Mouse (Mus musculus): Measurements from ENCODE around the gene Ino80. TPM values are rescaled to one million over a fixed set of nuclear protein-coding genes. Genes with fewer than 3 reads are reported as not detected.

Ino80 gene
- polyA plus RNA-seq, 1 experiment from 2014 or later, result 2.5 TPM

GRCm38 (mm10) chr2:119334964-119335525 lies 142.4 kb downstream of the Ino80 start:
- H3K9me3 ChIP-seq (replicated peaks; ENCODE audit: control insufficient read depth, low read length), result no peaks in the 10 kb centered on the region
- H3K4me3 ChIP-seq (ENCODE audit: low read length), result peak overlapping the region; percentile 8; the same call in 1 of the 2 replicates
- H3K4me1 ChIP-seq (ENCODE audit: control insufficient read depth, insufficient read depth, low read length), result peaks cover 12% of the 10 kb centered on the region
- no peak for ATAC-seq (replicated peaks; ENCODE audit: extremely low read depth, insufficient read depth, low FRiP score)
- H3K36me3 ChIP-seq (ENCODE audit: control insufficient read depth, insufficient read depth), result no peaks in the 10 kb centered on the region
- H3K27me3 ChIP-seq (ENCODE audit: control insufficient read depth, insufficient read depth, low read length), result peaks cover 14% of the 10 kb centered on the region
- H3K9ac ChIP-seq (ENCODE audit: low read length), result peak overlapping the region; percentile 28; the same call in 1 of the 2 replicates
- H3K4me2 ChIP-seq (ENCODE audit: low read depth, low read length), result peak overlapping the region; percentile 39
- WGBS, result 77% methylated on average over 7 of the region's 7 CpGs
- H3K27ac ChIP-seq (ENCODE audit: low read length), result peak overlapping the region; percentile 28; the same call in 1 of the 2 replicates

- Histone ChIP-seq H3K9me3 (replicated peaks; ENCODE audit: control insufficient read depth, low read length) (no peaks in the 10 kb centered on the region), H3K27me3 (ENCODE audit: control insufficient read depth, insufficient read depth, low read length) (peaks cover 17% of the 10 kb centered on the region), H3K4me3 (ENCODE audit: low read length) (peak overlapping the region; percentile 33), H3K36me3 (ENCODE audit: control insufficient read depth, insufficient read depth) (no peaks in the 10 kb centered on the region), H3K4me2 (ENCODE audit: low read depth, low read length) (peak overlapping the region; percentile 39), H3K9ac (ENCODE audit: low read length) (no peak overlapping the region), H3K27ac (ENCODE audit: low read length) (0 out of 2 replicates have a peak overlapping the region, but pooled peaks have one; percentile 43), H3K4me1 (ENCODE audit: control insufficient read depth, insufficient read depth, low read length) (peaks cover 12% of the 10 kb centered on the region)
- no peak for ATAC-seq (replicated peaks; ENCODE audit: extremely low read depth, insufficient read depth, low FRiP score)
- WGBS, result 55% methylated on average over 1 of the region's 1 CpGs
These were observed 143.4 kb downstream of the Ino80 start for GRCm38 (mm10) chr2:119334135-119334534.

GRCm38 (mm10) chr2:119332177-119332661 lies 145.3 kb downstream of the Ino80 start:
- Histone ChIP-seq H3K36me3 (ENCODE audit: control insufficient read depth, insufficient read depth) (no peaks in the 10 kb centered on the region), H3K9me3 (replicated peaks; ENCODE audit: control insufficient read depth, low read length) (no peaks in the 10 kb centered on the region), H3K27me3 (ENCODE audit: control insufficient read depth, insufficient read depth, low read length) (peaks cover 34% of the 10 kb centered on the region), H3K4me3 (ENCODE audit: low read length) (peak overlapping the region; percentile 24), H3K4me1 (ENCODE audit: control insufficient read depth, insufficient read depth, low read length) (peaks cover 4% of the 10 kb centered on the region), H3K9ac (ENCODE audit: low read length) (0 out of 2 replicates have a peak overlapping the region, but pooled peaks have one; percentile 22), H3K27ac (ENCODE audit: low read length) (no peak overlapping the region), H3K4me2 (ENCODE audit: low read depth, low read length) (peak overlapping the region; percentile 43)
- no peak for ATAC-seq (replicated peaks; ENCODE audit: extremely low read depth, insufficient read depth, low FRiP score)
- 66% methylated on average over 24 of the region's 24 CpGs for WGBS

- Histone ChIP-seq H3K9ac (ENCODE audit: low read length) (no peak overlapping the region), H3K36me3 (ENCODE audit: control insufficient read depth, insufficient read depth) (no peaks in the 10 kb centered on the region), H3K4me1 (ENCODE audit: control insufficient read depth, insufficient read depth, low read length) (no peaks in the 10 kb centered on the region; the same call in 1 of the 2 replicates), H3K4me3 (ENCODE audit: low read length) (peak overlapping the region; percentile 24; the same call in 1 of the 2 replicates), H3K27me3 (ENCODE audit: control insufficient read depth, insufficient read depth, low read length) (peaks cover 42% of the 10 kb centered on the region), H3K9me3 (replicated peaks; ENCODE audit: control insufficient read depth, low read length) (no peaks in the 10 kb centered on the region), H3K4me2 (ENCODE audit: low read depth, low read length) (peak overlapping the region; percentile 43), H3K27ac (ENCODE audit: low read length) (no peak overlapping the region)
- ATAC-seq (replicated peaks; ENCODE audit: extremely low read depth, insufficient read depth, low FRiP score), result no peak
- 86% methylated on average over 8 of the region's 8 CpGs for WGBS
These were observed 146.7 kb downstream of the Ino80 start for GRCm38 (mm10) chr2:119330795-119331194.

GRCm38 (mm10) chr2:119329123-119329817 lies 148.2 kb downstream of the Ino80 start:
- no peaks in the 10 kb centered on the region for H3K36me3 ChIP-seq (ENCODE audit: control insufficient read depth, insufficient read depth)
- H3K9ac ChIP-seq (ENCODE audit: low read length), result no peak overlapping the region
- peak overlapping the region; percentile 65 for H3K4me3 ChIP-seq (ENCODE audit: low read length)
- H3K9me3 ChIP-seq (replicated peaks; ENCODE audit: control insufficient read depth, low read length), result no peaks in the 10 kb centered on the region
- ATAC-seq (replicated peaks; ENCODE audit: extremely low read depth, insufficient read depth, low FRiP score), result no peak
- H3K27me3 ChIP-seq (ENCODE audit: control insufficient read depth, insufficient read depth, low read length), result peaks cover 51% of the 10 kb centered on the region
- peak overlapping the region; percentile 85 for H3K4me2 ChIP-seq (ENCODE audit: low read depth, low read length)
- peaks cover 11% of the 10 kb centered on the region for H3K4me1 ChIP-seq (ENCODE audit: control insufficient read depth, insufficient read depth, low read length)
- no peak overlapping the region for H3K27ac ChIP-seq (ENCODE audit: low read length)
- 50% methylated on average over 3 of the region's 3 CpGs for WGBS

GRCm38 (mm10) chr2:119328546-119328945 lies 148.9 kb downstream of the Ino80 start:
- Histone ChIP-seq H3K9me3 (replicated peaks; ENCODE audit: control insufficient read depth, low read length) (no peaks in the 10 kb centered on the region), H3K4me2 (ENCODE audit: low read depth, low read length) (peak overlapping the region; percentile 85), H3K4me3 (ENCODE audit: low read length) (peak overlapping the region; percentile 65), H3K27ac (ENCODE audit: low read length) (peak overlapping the region; percentile 13; the same call in 1 of the 2 replicates), H3K36me3 (ENCODE audit: control insufficient read depth, insufficient read depth) (no peaks in the 10 kb centered on the region), H3K9ac (ENCODE audit: low read length) (peak overlapping the region; percentile 54), H3K27me3 (ENCODE audit: control insufficient read depth, insufficient read depth, low read length) (peaks cover 58% of the 10 kb centered on the region), H3K4me1 (ENCODE audit: control insufficient read depth, insufficient read depth, low read length) (peaks cover 14% of the 10 kb centered on the region)
- WGBS, result 44% methylated on average over 5 of the region's 5 CpGs
- no peak for ATAC-seq (replicated peaks; ENCODE audit: extremely low read depth, insufficient read depth, low FRiP score)

GRCm38 (mm10) chr2:119327942-119328526 lies 149.5 kb downstream of the Ino80 start:
- H3K4me1 ChIP-seq (ENCODE audit: control insufficient read depth, insufficient read depth, low read length), result peaks cover 14% of the 10 kb centered on the region
- no peaks in the 10 kb centered on the region for H3K36me3 ChIP-seq (ENCODE audit: control insufficient read depth, insufficient read depth)
- no peak for ATAC-seq (replicated peaks; ENCODE audit: extremely low read depth, insufficient read depth, low FRiP score)
- H3K27ac ChIP-seq (ENCODE audit: low read length), result peak overlapping the region; percentile 30
- 24% methylated on average over 11 of the region's 11 CpGs for WGBS
- H3K4me2 ChIP-seq (ENCODE audit: low read depth, low read length), result peak overlapping the region; percentile 85
- H3K9me3 ChIP-seq (replicated peaks; ENCODE audit: control insufficient read depth, low read length), result no peaks in the 10 kb centered on the region
- H3K4me3 ChIP-seq (ENCODE audit: low read length), result peak overlapping the region; percentile 65
- peak overlapping the region; percentile 54 for H3K9ac ChIP-seq (ENCODE audit: low read length)
- peaks cover 63% of the 10 kb centered on the region for H3K27me3 ChIP-seq (ENCODE audit: control insufficient read depth, insufficient read depth, low read length)

- Histone ChIP-seq H3K4me1 (ENCODE audit: control insufficient read depth, insufficient read depth, low read length) (peaks cover 22% of the 10 kb centered on the region), H3K27ac (ENCODE audit: low read length) (peak overlapping the region; percentile 61), H3K9ac (ENCODE audit: low read length) (peak overlapping the region; percentile 77), H3K27me3 (ENCODE audit: control insufficient read depth, insufficient read depth, low read length) (peaks cover 70% of the 10 kb centered on the region), H3K4me3 (ENCODE audit: low read length) (peak overlapping the region; percentile 65), H3K4me2 (ENCODE audit: low read depth, low read length) (peak overlapping the region; percentile 85), H3K9me3 (replicated peaks; ENCODE audit: control insufficient read depth, low read length) (no peaks in the 10 kb centered on the region), H3K36me3 (ENCODE audit: control insufficient read depth, insufficient read depth) (no peaks in the 10 kb centered on the region)
- no peak; the same call in 1 of the 2 replicates for ATAC-seq (replicated peaks; ENCODE audit: extremely low read depth, insufficient read depth, low FRiP score)
- WGBS, result under 1% methylated on average over 30 of the region's 30 CpGs
These were observed 150.4 kb downstream of the Ino80 start for GRCm38 (mm10) chr2:119327102-119327480.

All from heart, embryonic 16.5 days (tissue).